Mouse (Mus musculus) leukemia stem cell, adult 10-12 weeks (primary cell): ENCODE results near the gene Oosp2. TPM values are rescaled to one million over a fixed set of nuclear protein-coding genes. Genes with fewer than 3 reads are reported as not detected.

Experiments
- polyA plus RNA-seq: library from polyadenylated mRNA; stranded (reverse); fragments of >175 nt; gene quantifications from 2 replicates; pipeline ENCODE4 v1.2.3, GENCODE M21; 2012; ENCODE audit warnings: low replicate concordance

Gene Oosp2
- polyA plus RNA-seq = 0.39 TPM in 1 of 2 replicates, not detected in the other

GRCm38 (mm10) chr19:11660459-11660858 lies at the start of gene Oosp2:
Gene Oosp2 (minus strand): TSS chr19:11660559.

GRCm38 (mm10) chr19:11696755-11697154 lies 36.4 kb upstream of the Oosp2 start, which contains the start of gene Oosp3:
Gene Oosp3 (plus strand): TSS chr19:11697055.

GRCm38 (mm10) chr19:11690839-11691238 lies 30.5 kb upstream of the Oosp2 start, which contains the start of gene Oosp1:
Gene Oosp1 (minus strand): TSS chr19:11691150.

GRCm38 (mm10) chr19:11640732-11641131 lies 19.6 kb downstream of the Oosp2 start, which contains the start of gene Ms4a3:
Gene Ms4a3 (minus strand): TSS chr19:11640851.

GRCm38 (mm10) chr19:11623551-11623950 lies 36.8 kb downstream of the Oosp2 start, which contains the start of gene Ms4a2:
Gene Ms4a2 (minus strand): TSS chr19:11623719.

GRCm38 (mm10) chr19:11604603-11605002 lies 55.8 kb downstream of the Oosp2 start, which contains the start of gene Ms4a6d:
Gene Ms4a6d (minus strand): TSS chr19:11604849.

Other genes starting within 250 kb of the Oosp2 start
- gene Ms4a4b, start 217.0 kb downstream of the Oosp2 start, polyA plus RNA-seq = 4.0 and 15.1 TPM in 2 replicates
- gene Ms4a6c, start 191.2 kb downstream of the Oosp2 start, polyA plus RNA-seq = 0.66 and 1.0 TPM in 2 replicates
- 0.20 and 0.48 TPM in 2 replicates for gene Gm8369, start 174.6 kb downstream of the Oosp2 start, polyA plus RNA-seq
- gene Ms4a6b, start 144.0 kb downstream of the Oosp2 start, polyA plus RNA-seq = 0.47 and 1.1 TPM in 2 replicates
- gene Ms4a4d, start 123.8 kb downstream of the Oosp2 start, polyA plus RNA-seq = 0.19 TPM in 1 of 2 replicates, not detected in the other
- gene Ms4a6d, start 55.7 kb downstream of the Oosp2 start, polyA plus RNA-seq = 0.82 and 1.2 TPM in 2 replicates
- not detected in 2 replicates for gene Ms4a2, start 36.8 kb downstream of the Oosp2 start, polyA plus RNA-seq
- not detected in 2 replicates for gene Ms4a3, start 19.7 kb downstream of the Oosp2 start, polyA plus RNA-seq
- gene Oosp1, start 30.6 kb upstream of the Oosp2 start, polyA plus RNA-seq = not detected in 2 replicates
- not detected in 2 replicates for gene Oosp3, start 36.5 kb upstream of the Oosp2 start, polyA plus RNA-seq
- not detected in 2 replicates for gene Gif, start 87.0 kb upstream of the Oosp2 start, polyA plus RNA-seq
- gene Mrpl16, start 109.8 kb upstream of the Oosp2 start, polyA plus RNA-seq = 0.61 and 11.3 TPM in 2 replicates
- 1.1 and 1.2 TPM in 2 replicates for gene Stx3, start 158.8 kb upstream of the Oosp2 start, polyA plus RNA-seq
- not detected in 2 replicates for gene Olfr1417, start 178.7 kb upstream of the Oosp2 start, polyA plus RNA-seq
- not detected in 2 replicates for gene Olfr1418, start 200.5 kb upstream of the Oosp2 start, polyA plus RNA-seq
- gene Olfr1419, start 214.5 kb upstream of the Oosp2 start, polyA plus RNA-seq = not detected in 2 replicates
- not detected in 2 replicates for gene Olfr1420, start 226.0 kb upstream of the Oosp2 start, polyA plus RNA-seq